Mouse (Mus musculus) intestine, postnatal 0 days (tissue): Measurements from ENCODE around the gene Pstk. TPM values are rescaled to one million over a fixed set of nuclear protein-coding genes. Genes with fewer than 3 reads are reported as not detected.
A peak's percentile ranks its signal among the peaks of the same experiment; 100 is the strongest.
"Not testable (repeated sequence)": the region's sequence is repeated elsewhere in the genome, so short reads cannot be mapped to it uniquely, and the experiment has no call there.

ENCODE experiments used
- ATAC-seq: fragments of 200-750 bp; cut with Nextera tagmentation; 2 replicates; pipeline ENCODE4 v1.8.0; 2017; ENCODE audit warnings: mild to moderate bottlenecking, moderate TSS enrichment, moderate library complexity
- H3K27ac ChIP-seq: fragments of 300-500 bp; sonication (generic); 2 replicates; pipeline ENCODE4 v1.5.1; 2014; ENCODE audit warnings: mild to moderate bottlenecking, low read depth, low read length, moderate library complexity
- H3K27me3 ChIP-seq: fragments of 300-500 bp; sonication (generic); replicated peaks from 2 replicates; pipeline ENCODE4 v1.6.1; 2014; ENCODE audit warnings: low read length, mixed read lengths; ENCODE audit not compliant: control insufficient read depth, insufficient read depth
- H3K36me3 ChIP-seq: fragments of 300-500 bp; sonication (generic); 2 replicates; pipeline ENCODE4 v1.6.1; 2014; ENCODE audit warnings: mild to moderate bottlenecking, moderate library complexity; ENCODE audit not compliant: control insufficient read depth, insufficient read depth
- H3K4me1 ChIP-seq: fragments of 300-500 bp; sonication (generic); replicated peaks from 2 replicates; pipeline ENCODE4 v1.6.1; 2014; ENCODE audit warnings: antibody characterized with exemption, low read length, mixed read lengths; ENCODE audit not compliant: control insufficient read depth, insufficient read depth
- H3K4me2 ChIP-seq: fragments of 300-500 bp; sonication (generic); replicated peaks from 2 replicates; pipeline ENCODE4 v1.6.1; 2014; ENCODE audit warnings: low read depth, mild to moderate bottlenecking, moderate library complexity
- H3K4me3 ChIP-seq: fragments of 300-500 bp; sonication (generic); 2 replicates; pipeline ENCODE4 v1.5.1; 2014; ENCODE audit warnings: low read depth, low read length
- H3K9ac ChIP-seq: fragments of 300-500 bp; sonication (generic); 2 replicates; pipeline ENCODE4 v1.6.1; 2014; ENCODE audit warnings: mild to moderate bottlenecking, low read depth, low read length
- H3K9me3 ChIP-seq: fragments of 300-500 bp; sonication (generic); 2 replicates; pipeline ENCODE4 v1.6.1; 2016; ENCODE audit warnings: mixed run types; ENCODE audit not compliant: control insufficient read depth
- CTCF ChIP-seq: sonication (generic); IDR thresholded peaks from 2 replicates; pipeline ENCODE4 v1.5.1; 2016; ENCODE audit warnings: low read depth, mild to moderate bottlenecking, control low read depth, antibody characterized with exemption, moderate library complexity
- WGBS: fragments of 180-500 bp; shearing (Covaris S2); extraction: QIAGEN DNeasy Blood & Tissue Kit; methylation state at CpG from one replicate; pipeline ENCODE4 v1.1.7; 2014; 5-methylcytosine and 5-hydroxymethylcytosine counted together
- polyA plus RNA-seq: library from polyadenylated mRNA; unstranded; fragments of >200 nt; fragmentation: Nextera tagmentation; extraction: Ambion mirVana; gene quantifications from 2 replicates; pipeline ENCODE4 v1.2.1, GENCODE M21; 2015

Pstk gene
- polyA plus RNA-seq, 1 experiment from 2014 or later = 37.1 TPM

GRCm38 (mm10) chr7:131371470-131371860, 524 bp downstream of the Pstk start:
- no peak for TF ChIP-seq CTCF
- H3K4me1 ChIP-seq = no peaks in the 10 kb centered on the region
- H3K27me3 ChIP-seq = no peaks in the 10 kb centered on the region
- peak overlapping the region; percentile 67 for H3K4me3 ChIP-seq
- 3% methylated on average over 9 of the region's 9 CpGs for WGBS
- H3K4me2 ChIP-seq = peak overlapping the region; percentile 92
- H3K9ac ChIP-seq = peak overlapping the region; percentile 76
- peak overlapping the region; percentile 87; the same call in 1 of the 2 replicates for H3K27ac ChIP-seq
- no peaks in the 10 kb centered on the region for H3K9me3 ChIP-seq
- no peak; the same call in 1 of the 2 replicates for ATAC-seq
- no peaks in the 10 kb centered on the region for H3K36me3 ChIP-seq

- H3K36me3 ChIP-seq = no peaks in the 10 kb centered on the region
- WGBS = 62% methylated on average over 9 of the region's 9 CpGs
- peak; percentile 43 for TF ChIP-seq CTCF
- H3K4me2 ChIP-seq = peak overlapping the region; percentile 92
- no peak for ATAC-seq
- no peak overlapping the region for H3K9ac ChIP-seq
- peak overlapping the region; percentile 67 for H3K4me3 ChIP-seq
- no peak overlapping the region for H3K27ac ChIP-seq
- H3K9me3 ChIP-seq = no peaks in the 10 kb centered on the region
- H3K4me1 ChIP-seq = no peaks in the 10 kb centered on the region
- H3K27me3 ChIP-seq = no peaks in the 10 kb centered on the region
Observed at GRCm38 (mm10) chr7:131371880-131372651, 1.1 kb downstream of the Pstk start.

GRCm38 (mm10) chr7:131391761-131392160, 20.8 kb downstream of the Pstk start:
- not testable (repeated sequence) for ATAC-seq, H3K27ac ChIP-seq, H3K4me3 ChIP-seq, H3K4me1 ChIP-seq, H3K9me3 ChIP-seq, H3K27me3 ChIP-seq, H3K9ac ChIP-seq, H3K4me2 ChIP-seq
- WGBS = 88% methylated on average over 6 of the region's 7 CpGs
- peaks cover 25% of the 10 kb centered on the region for H3K36me3 ChIP-seq

GRCm38 (mm10) chr7:131409321-131409987, 38.5 kb downstream of the Pstk start:
- peak overlapping the region; percentile 96 for H3K9ac ChIP-seq
- no peak for ATAC-seq
- peak overlapping the region; percentile 91 for H3K4me2 ChIP-seq
- H3K36me3 ChIP-seq = no peaks in the 10 kb centered on the region
- H3K4me1 ChIP-seq = 0 out of 2 replicates have a peak, but pooled peaks cover 6% of the 10 kb centered on the region
- WGBS = 4% methylated on average over 16 of the region's 16 CpGs
- TF ChIP-seq CTCF = no peak
- H3K27me3 ChIP-seq = no peaks in the 10 kb centered on the region
- peak overlapping the region; percentile 77; the same call in 1 of the 2 replicates for H3K27ac ChIP-seq
- no peaks in the 10 kb centered on the region for H3K9me3 ChIP-seq
- peak overlapping the region; percentile 92 for H3K4me3 ChIP-seq

GRCm38 (mm10) chr7:131409988-131410385, 39.0 kb downstream of the Pstk start:
- Histone ChIP-seq H3K4me3 (peak overlapping the region; percentile 92), H3K27ac (peak overlapping the region; percentile 77), H3K9ac (peak overlapping the region; percentile 96), H3K4me2 (peak overlapping the region; percentile 91), H3K27me3 (no peaks in the 10 kb centered on the region), H3K9me3 (no peaks in the 10 kb centered on the region), H3K36me3 (no peaks in the 10 kb centered on the region), H3K4me1 (0 out of 2 replicates have a peak, but pooled peaks cover 6% of the 10 kb centered on the region)
- peak; percentile 46 for ATAC-seq
- peak; percentile 21 for TF ChIP-seq CTCF
- WGBS = under 1% methylated on average over 37 of the region's 38 CpGs

- H3K9ac ChIP-seq = peak within 1 kb of the TSS; percentile 96
- no peak for TF ChIP-seq CTCF
- peak within 1 kb of the TSS; percentile 77 for H3K27ac ChIP-seq
- H3K4me2 ChIP-seq = peak within 1 kb of the TSS; percentile 91
- WGBS = under 1% methylated on average over 42 of the region's 42 CpGs
- peak within 1 kb of the TSS; percentile 92 for H3K4me3 ChIP-seq
- ATAC-seq = peak; percentile 99
- no peaks in the 10 kb centered on the region for H3K36me3 ChIP-seq
- 0 out of 2 replicates have a peak, but pooled peaks cover 6% of the 10 kb centered on the region for H3K4me1 ChIP-seq
- H3K27me3 ChIP-seq = no peaks in the 10 kb centered on the region
- H3K9me3 ChIP-seq = no peaks in the 10 kb centered on the region
Observed at GRCm38 (mm10) chr7:131410416-131411058, 39.6 kb downstream of the Pstk start, which contains the start of the genes Ikzf5 and Acadsb. TSS of gene Ikzf5 (minus strand) at chr7:131410521. TSS of gene Acadsb (plus strand) at chr7:131410601.
